Mouse (Mus musculus) myocyte (in vitro differentiated cells): ENCODE data around the gene Sf3b3. TPM values are rescaled to one million over a fixed set of nuclear protein-coding genes. Genes with fewer than 3 reads are reported as not detected.

ENCODE experiments used
- H3K27me3 ChIP-seq: one replicate; pipeline ENCODE4 v1.6.1; 2011; ENCODE audit not compliant: control insufficient read depth, insufficient read depth, insufficient read length
- H3K36me3 ChIP-seq: one replicate; pipeline ENCODE4 v1.6.1; 2011; ENCODE audit not compliant: control insufficient read depth, insufficient read depth
- H3K4me2 ChIP-seq: one replicate; pipeline ENCODE4 v1.6.1; 2011; ENCODE audit warnings: low read depth, control low read depth
- H3K4me3 ChIP-seq: one replicate; pipeline ENCODE4 v1.5.1; 2011; ENCODE audit warnings: mild to moderate bottlenecking, control low read depth, moderate library complexity
- H3K79me2 ChIP-seq: one replicate; pipeline ENCODE4 v1.6.1; 2011; ENCODE audit not compliant: control insufficient read depth, insufficient read depth
- H3ac ChIP-seq: one replicate; pipeline ENCODE4 v1.6.1; 2011; ENCODE audit not compliant: control insufficient read depth, insufficient read length
- CEBPB ChIP-seq: IDR thresholded peaks from 2 replicates; pipeline ENCODE4 v1.6.1; 2011; ENCODE audit warnings: mild to moderate bottlenecking, moderate library complexity; ENCODE audit not compliant: poor library complexity, insufficient read depth, severe bottlenecking
- E2F4 ChIP-seq: IDR thresholded peaks from one replicate; pipeline ENCODE4 v1.6.1; 2011; ENCODE audit warnings: mild to moderate bottlenecking, control low read depth, moderate library complexity; ENCODE audit not compliant: insufficient read depth
- MAX ChIP-seq: IDR thresholded peaks from one replicate; pipeline ENCODE4 v1.6.1; 2011; ENCODE audit warnings: low read depth, mild to moderate bottlenecking, control low read depth
- MYOD1 ChIP-seq, 3 experiments: IDR thresholded peaks; one replicate each; pipeline ENCODE4 v1.6.1; 2011; ENCODE audit warnings: control low read depth in 2 of 3, low read depth in 2 of 3, mild to moderate bottlenecking in 2 of 3, moderate library complexity in 1 of 3; ENCODE audit not compliant: insufficient read length in 2 of 3, control insufficient read depth in 1 of 3
- MYOG ChIP-seq, 3 experiments: IDR thresholded peaks; one replicate each; pipeline ENCODE4 v1.6.1; 2011; ENCODE audit warnings: control low read depth in 2 of 3, low read depth in 2 of 3, mild to moderate bottlenecking in 2 of 3; ENCODE audit not compliant: insufficient read length in 2 of 3, control insufficient read depth in 1 of 3, insufficient read depth in 1 of 3
- POLR2A ChIP-seq: IDR thresholded peaks from one replicate; pipeline ENCODE4 v1.6.1; 2011; ENCODE audit warnings: low read depth, mild to moderate bottlenecking, control low read depth, moderate library complexity; ENCODE audit not compliant: insufficient read length
- POLR2AphosphoS2 ChIP-seq: IDR thresholded peaks from one replicate; pipeline ENCODE4 v1.6.1; 2011; ENCODE audit warnings: low read depth, control low read depth; ENCODE audit not compliant: insufficient read length
- REST ChIP-seq: IDR thresholded peaks from one replicate; pipeline ENCODE4 v1.6.1; 2011; ENCODE audit warnings: mild to moderate bottlenecking, control low read depth, moderate library complexity; ENCODE audit not compliant: insufficient read depth, insufficient read length
- SRF ChIP-seq: IDR thresholded peaks from one replicate; pipeline ENCODE4 v1.6.1; 2011; ENCODE audit warnings: low read depth; ENCODE audit not compliant: control insufficient read depth, insufficient read length
- TCF12 ChIP-seq: IDR thresholded peaks from one replicate; pipeline ENCODE4 v1.6.1; 2011; ENCODE audit warnings: mild to moderate bottlenecking, control low read depth; ENCODE audit not compliant: poor library complexity, insufficient read depth, severe bottlenecking
- TCF3 ChIP-seq: IDR thresholded peaks from one replicate; pipeline ENCODE4 v1.6.1; 2011; ENCODE audit warnings: low read depth, control low read depth; ENCODE audit not compliant: insufficient read length
- USF1 ChIP-seq: IDR thresholded peaks from one replicate; pipeline ENCODE4 v1.6.1; 2011; ENCODE audit warnings: low read depth, mild to moderate bottlenecking, control low read depth, moderate library complexity
- polyA plus RNA-seq: library from polyadenylated mRNA; unstranded; fragments of >200 nt; fragmentation: generic; extraction: Trizol; gene quantifications from one replicate; pipeline ENCODE4 v1.2.1, GENCODE M21; 2012; ENCODE audit warnings: missing spikeins

Gene Sf3b3
- 47.7 TPM for polyA plus RNA-seq

GRCm38 (mm10) chr8:110846405-110847170 lies at the start of gene Sf3b3, which contains the start of gene Cog4:
Sf3b3 (minus strand) TSS chr8:110846787.
Cog4 (plus strand) TSS chr8:110846600.
- Histone ChIP-seq H3K4me2 (peak within 1 kb of the TSS; percentile 82), H3K27me3 (no peaks in the 10 kb centered on the region), H3K4me3 (peak within 1 kb of the TSS; percentile 89), H3ac (peak within 1 kb of the TSS; percentile 47), H3K36me3 (peaks cover 47% of the 10 kb centered on the region), H3K79me2 (peaks cover 74% of the 10 kb centered on the region)
- TF ChIP-seq MAX (peak; percentile 95), E2F4 (no peak), POLR2A (peak; percentile 87), MYOD1 (IDR thresholded peaks at IDR 0.05; ENCODE audit: control insufficient read depth in 1 of 3, insufficient read length in 2 of 3, low read depth in 2 of 3) (no peak), POLR2AphosphoS2 (peak; percentile 76)

GRCm38 (mm10) chr8:110895812-110896211 lies 49.2 kb upstream of the Sf3b3 start:
- TF ChIP-seq MYOD1 (IDR thresholded peaks at IDR 0.05; ENCODE audit: control insufficient read depth in 1 of 3, insufficient read length in 2 of 3, low read depth in 2 of 3) (no peak), MYOG (IDR thresholded peaks at IDR 0.05; ENCODE audit: control insufficient read depth in 1 of 3, insufficient read depth in 1 of 3, insufficient read length in 2 of 3, low read depth in 2 of 3) (no peak), USF1 (no peak), POLR2A (no peak), SRF (no peak), TCF3 (no peak), POLR2AphosphoS2 (no peak), REST (no peak), TCF12 (no peak), CEBPB (no peak), E2F4 (no peak), MAX (no peak)
- no peaks in the 10 kb centered on the region for H3K36me3 ChIP-seq

GRCm38 (mm10) chr8:110895254-110895653 lies 48.7 kb upstream of the Sf3b3 start:
- Histone ChIP-seq H3K27me3 (no peaks in the 10 kb centered on the region), H3K79me2 (no peaks in the 10 kb centered on the region), H3K4me2 (no peak overlapping the region), H3K36me3 (no peaks in the 10 kb centered on the region), H3K4me3 (no peak overlapping the region), H3ac (no peak overlapping the region)
- no peak for TF ChIP-seq CEBPB
- TF ChIP-seq MAX, result no peak
- TF ChIP-seq TCF12, result no peak
- no peak for TF ChIP-seq E2F4
- TF ChIP-seq USF1, result no peak
- no peak for TF ChIP-seq MYOG (IDR thresholded peaks at IDR 0.05; ENCODE audit: control insufficient read depth in 1 of 3, insufficient read depth in 1 of 3, insufficient read length in 2 of 3, low read depth in 2 of 3)
- TF ChIP-seq MYOD1 (IDR thresholded peaks at IDR 0.05; ENCODE audit: control insufficient read depth in 1 of 3, insufficient read length in 2 of 3, low read depth in 2 of 3), result no peak
- TF ChIP-seq SRF, result no peak
- TF ChIP-seq POLR2A, result no peak
- TF ChIP-seq REST, result no peak
- TF ChIP-seq POLR2AphosphoS2, result no peak
- no peak for TF ChIP-seq TCF3

More at GRCm38 (mm10) chr8:110895812-110896211, 49.2 kb upstream of the Sf3b3 start:
- Histone ChIP-seq H3ac (no peak overlapping the region), H3K4me3 (no peak overlapping the region), H3K79me2 (no peaks in the 10 kb centered on the region), H3K4me2 (no peak overlapping the region), H3K27me3 (no peaks in the 10 kb centered on the region)

GRCm38 (mm10) chr8:110894851-110895250 lies 48.3 kb upstream of the Sf3b3 start:
- Histone ChIP-seq H3ac (no peak overlapping the region), H3K36me3 (no peaks in the 10 kb centered on the region), H3K4me2 (no peak overlapping the region), H3K79me2 (no peaks in the 10 kb centered on the region), H3K27me3 (no peaks in the 10 kb centered on the region), H3K4me3 (no peak overlapping the region)
- no peak for TF ChIP-seq REST
- no peak for TF ChIP-seq USF1
- no peak for TF ChIP-seq MAX
- no peak for TF ChIP-seq CEBPB
- no peak for TF ChIP-seq MYOD1 (IDR thresholded peaks at IDR 0.05; ENCODE audit: control insufficient read depth in 1 of 3, insufficient read length in 2 of 3, low read depth in 2 of 3)
- TF ChIP-seq POLR2A, result no peak
- TF ChIP-seq POLR2AphosphoS2, result no peak
- TF ChIP-seq SRF, result no peak
- TF ChIP-seq MYOG (IDR thresholded peaks at IDR 0.05; ENCODE audit: control insufficient read depth in 1 of 3, insufficient read depth in 1 of 3, insufficient read length in 2 of 3, low read depth in 2 of 3), result no peak
- no peak for TF ChIP-seq TCF12
- TF ChIP-seq E2F4, result no peak
- TF ChIP-seq TCF3, result no peak

- no peak overlapping the region for H3K4me3 ChIP-seq
- no peak overlapping the region for H3ac ChIP-seq
- no peaks in the 10 kb centered on the region for H3K79me2 ChIP-seq
- no peaks in the 10 kb centered on the region for H3K36me3 ChIP-seq
- TF ChIP-seq TCF12, result no peak
- no peak for TF ChIP-seq REST
- TF ChIP-seq POLR2A, result no peak
- no peaks in the 10 kb centered on the region for H3K27me3 ChIP-seq
- no peak overlapping the region for H3K4me2 ChIP-seq
Observed at GRCm38 (mm10) chr8:110892913-110893312, 46.3 kb upstream of the Sf3b3 start.
